Mouse (Mus musculus) liver, embryonic 16.5 days (tissue): ENCODE results near the gene Cflar. TPM values are rescaled to one million over a fixed set of nuclear protein-coding genes. Genes with fewer than 3 reads are reported as not detected.

ENCODE experiments used
- ATAC-seq: fragments of 200-750 bp; cut with Nextera tagmentation; 2 replicates; pipeline ENCODE4 v1.8.0; 2017; ENCODE audit warnings: low read depth, mild to moderate bottlenecking, moderate number of reproducible peaks, moderate library complexity
- H3K27ac ChIP-seq: fragments of 300-500 bp; sonication (generic); 2 replicates; pipeline ENCODE4 v1.5.1; 2014; ENCODE audit warnings: mild to moderate bottlenecking, low read length
- H3K27me3 ChIP-seq: fragments of 300-500 bp; sonication (generic); 2 replicates; pipeline ENCODE4 v1.6.1; 2014; ENCODE audit warnings: low read depth, low read length, mixed read lengths; ENCODE audit not compliant: control insufficient read depth, insufficient read depth
- H3K36me3 ChIP-seq: fragments of 300-500 bp; sonication (generic); 2 replicates; pipeline ENCODE4 v1.6.1; 2014; ENCODE audit warnings: mild to moderate bottlenecking; ENCODE audit not compliant: control insufficient read depth, insufficient read depth
- H3K4me1 ChIP-seq: fragments of 300-500 bp; sonication (generic); 2 replicates; pipeline ENCODE4 v1.6.1; 2014; ENCODE audit warnings: low read depth, low read length, mixed read lengths; ENCODE audit not compliant: control insufficient read depth
- H3K4me2 ChIP-seq: fragments of 300-500 bp; sonication (generic); 2 replicates; pipeline ENCODE4 v1.6.1; 2014; ENCODE audit warnings: low read depth, low read length, mixed read lengths
- H3K4me3 ChIP-seq: fragments of 300-500 bp; sonication (generic); 2 replicates; pipeline ENCODE4 v1.5.1; 2014; ENCODE audit warnings: low read depth, mild to moderate bottlenecking, low read length
- H3K9ac ChIP-seq: fragments of 300-500 bp; sonication (generic); 2 replicates; pipeline ENCODE4 v1.6.1; 2014; ENCODE audit warnings: low read depth, low read length
- H3K9me3 ChIP-seq: fragments of 300-500 bp; sonication (generic); replicated peaks from 2 replicates; pipeline ENCODE4 v1.6.1; 2016; ENCODE audit warnings: low read length; ENCODE audit not compliant: control insufficient read depth
- WGBS: fragments of 180-500 bp; shearing (Covaris S2); extraction: QIAGEN DNeasy Blood & Tissue Kit; methylation state at CpG from one replicate; pipeline ENCODE4 v1.1.7; 2014; ENCODE audit not compliant: insufficient replicate concordance; 5-methylcytosine and 5-hydroxymethylcytosine counted together
- polyA plus RNA-seq: library from polyadenylated mRNA; unstranded; fragments of >200 nt; fragmentation: Nextera tagmentation; extraction: Ambion mirVana; gene quantifications from 2 replicates; pipeline ENCODE4 v1.2.1, GENCODE M21; 2015

Gene Cflar
- polyA plus RNA-seq, 1 experiment from 2014 or later: 18.3 TPM

DNA sequence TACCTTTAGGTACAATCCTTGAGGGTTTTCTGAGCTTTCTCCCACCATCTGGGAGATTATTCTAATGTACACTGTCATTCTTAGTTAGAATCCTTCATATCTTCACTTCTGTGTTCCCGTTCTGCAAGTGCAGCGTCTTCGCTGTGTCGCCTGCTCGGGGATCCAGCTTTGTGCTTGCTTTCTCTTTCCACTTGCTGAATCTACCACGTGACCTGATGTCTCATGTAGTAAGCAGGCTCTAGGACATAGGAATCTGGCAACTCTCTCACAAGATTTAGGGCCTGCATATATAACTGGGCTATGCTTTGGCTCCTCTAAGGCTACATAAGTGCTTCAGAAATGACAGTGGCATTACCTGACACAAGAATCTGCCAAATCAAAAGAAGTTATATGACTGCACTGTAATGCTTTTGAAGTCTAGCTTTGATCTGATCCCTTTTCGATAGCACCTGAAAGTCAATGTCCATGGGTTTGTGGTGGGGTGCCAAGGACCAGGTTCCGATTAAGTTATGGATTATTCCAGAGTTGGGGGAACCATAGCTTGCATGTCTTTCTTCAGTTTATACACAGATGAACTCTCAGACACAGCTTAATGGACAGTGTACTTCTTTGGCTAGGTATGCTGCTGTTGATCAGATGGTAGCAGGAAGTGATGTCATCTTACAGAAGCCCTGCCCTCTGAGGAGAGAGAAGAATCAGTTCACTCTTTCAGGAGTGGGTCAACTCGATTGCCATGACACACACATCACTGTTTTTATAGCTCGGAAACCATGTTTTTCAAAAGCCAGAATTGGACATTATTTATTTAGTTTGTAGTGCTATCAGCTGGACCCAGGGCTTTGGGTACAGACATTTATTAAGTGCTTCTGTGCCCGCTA is 23.0 kb downstream of the Cflar start:
- peaks cover 15% of the 10 kb centered on the region for H3K36me3 ChIP-seq
- ATAC-seq: no peak
- no peak overlapping the region for H3K4me3 ChIP-seq
- H3K4me2 ChIP-seq: no peak overlapping the region
- no peaks in the 10 kb centered on the region for H3K4me1 ChIP-seq
- no peak overlapping the region for H3K27ac ChIP-seq
- 78% methylated on average over 11 of the region's 11 CpGs for WGBS
- H3K9ac ChIP-seq: no peak overlapping the region
- no peaks in the 10 kb centered on the region for H3K27me3 ChIP-seq
- H3K9me3 ChIP-seq: no peaks in the 10 kb centered on the region

DNA sequence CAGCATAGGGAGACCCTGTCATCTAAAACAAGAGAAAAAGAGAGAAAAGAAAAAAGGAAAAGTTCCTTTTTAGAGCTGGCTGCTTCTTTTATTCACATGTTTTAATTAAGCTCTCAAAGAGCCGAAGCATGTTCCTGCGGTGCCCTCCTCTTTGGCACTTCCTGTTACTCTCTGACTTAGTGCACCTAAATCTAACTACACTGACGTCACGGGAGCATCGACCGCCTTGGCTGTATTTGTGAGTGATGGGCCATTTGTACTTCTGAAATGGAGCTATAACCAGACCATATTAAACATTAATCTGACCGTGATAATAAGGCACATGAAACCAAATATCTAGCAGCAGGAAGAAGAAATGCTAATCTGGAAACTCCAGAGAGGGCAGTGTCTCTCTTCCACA is 24.7 kb downstream of the Cflar start:
- Histone ChIP-seq H3K9ac (no peak overlapping the region), H3K27me3 (no peaks in the 10 kb centered on the region), H3K36me3 (peaks cover 18% of the 10 kb centered on the region), H3K4me2 (no peak overlapping the region), H3K27ac (no peak overlapping the region), H3K4me1 (no peaks in the 10 kb centered on the region), H3K9me3 (no peaks in the 10 kb centered on the region), H3K4me3 (no peak overlapping the region)
- no peak for ATAC-seq
- 81% methylated on average over 7 of the region's 7 CpGs for WGBS

DNA sequence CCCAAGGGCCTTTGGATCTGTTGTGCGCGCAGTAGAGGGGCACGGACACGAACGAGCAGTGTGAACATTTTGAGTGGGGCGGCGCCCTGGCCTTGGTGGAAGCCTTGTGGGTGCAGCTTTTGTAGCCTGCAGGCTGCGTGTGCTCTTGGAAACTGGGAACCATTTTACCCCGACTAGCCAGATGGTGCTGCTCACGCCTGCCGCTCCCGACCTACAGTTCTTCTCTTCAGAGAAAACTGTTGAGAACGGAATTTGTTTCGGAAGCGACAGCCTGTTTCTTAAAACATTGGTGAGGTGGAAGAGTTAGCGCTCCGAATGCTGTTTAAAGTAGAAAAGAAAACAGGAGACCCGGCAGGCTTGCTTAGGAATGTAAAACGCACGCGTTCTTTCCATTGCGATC is 25.7 kb downstream of the Cflar start:
- no peak for ATAC-seq
- H3K4me3 ChIP-seq: no peak overlapping the region
- H3K36me3 ChIP-seq: peaks cover 21% of the 10 kb centered on the region
- H3K4me1 ChIP-seq: no peaks in the 10 kb centered on the region
- no peak overlapping the region for H3K9ac ChIP-seq
- H3K9me3 ChIP-seq: no peaks in the 10 kb centered on the region
- no peak overlapping the region for H3K4me2 ChIP-seq
- WGBS: 90% methylated on average over 22 of the region's 22 CpGs
- no peaks in the 10 kb centered on the region for H3K27me3 ChIP-seq
- no peak overlapping the region for H3K27ac ChIP-seq

DNA sequence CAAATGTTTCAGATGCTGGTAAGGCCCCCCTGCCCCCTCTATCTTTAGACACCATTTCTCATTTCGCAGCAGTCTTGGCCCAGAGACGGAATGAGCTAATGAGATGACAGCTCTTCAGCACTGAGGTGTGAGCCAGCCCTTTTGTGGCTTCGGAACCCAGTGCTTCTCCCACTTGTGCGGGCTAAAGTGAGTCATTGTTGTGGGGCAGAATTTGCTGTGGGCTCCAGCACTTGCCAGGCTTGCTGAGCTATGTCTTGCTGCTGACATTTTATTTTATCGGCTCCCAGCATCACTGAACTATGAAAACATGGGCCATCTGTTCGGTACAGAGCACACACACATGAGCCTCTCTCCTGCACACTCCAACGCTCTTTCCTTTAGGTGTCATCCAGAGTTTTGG is 28.2 kb downstream of the Cflar start:
- ATAC-seq: no peak
- no peak overlapping the region for H3K4me2 ChIP-seq
- H3K36me3 ChIP-seq: peaks cover 21% of the 10 kb centered on the region
- peaks cover 4% of the 10 kb centered on the region; the same call in 1 of the 2 replicates for H3K4me1 ChIP-seq
- WGBS: 76% methylated on average over 7 of the region's 7 CpGs
- H3K9ac ChIP-seq: no peak overlapping the region
- H3K27me3 ChIP-seq: no peaks in the 10 kb centered on the region
- H3K9me3 ChIP-seq: no peaks in the 10 kb centered on the region
- H3K27ac ChIP-seq: no peak overlapping the region
- no peak overlapping the region for H3K4me3 ChIP-seq

DNA sequence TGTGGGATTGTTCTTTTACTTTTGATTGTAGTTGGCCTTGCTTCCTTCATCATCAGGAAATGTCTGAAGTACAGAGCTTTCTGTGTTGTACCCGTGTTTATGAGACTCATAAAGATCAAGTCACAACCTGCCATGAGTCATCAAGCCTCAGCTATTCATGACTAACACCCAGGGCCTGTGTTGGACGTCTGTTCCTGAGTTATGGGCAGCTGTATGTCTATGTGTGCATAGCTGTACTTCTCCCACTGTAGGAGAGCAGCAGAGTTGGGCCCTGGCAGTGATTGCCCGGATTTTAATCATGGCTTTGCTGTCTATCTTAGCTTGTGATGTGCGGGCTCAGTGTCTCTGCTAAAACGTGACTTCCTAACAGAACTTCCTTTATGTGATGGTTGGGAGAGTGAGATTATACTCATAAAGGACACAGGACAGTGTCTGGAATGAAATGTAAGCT is 31.3 kb downstream of the Cflar start:
- no peak for ATAC-seq
- Histone ChIP-seq H3K9ac (no peak overlapping the region), H3K4me3 (no peak overlapping the region), H3K36me3 (peaks cover 24% of the 10 kb centered on the region), H3K9me3 (no peaks in the 10 kb centered on the region), H3K4me1 (peaks cover 4% of the 10 kb centered on the region; the same call in 1 of the 2 replicates), H3K27ac (peak overlapping the region; percentile 39; the same call in 1 of the 2 replicates), H3K4me2 (no peak overlapping the region), H3K27me3 (no peaks in the 10 kb centered on the region)
- 21% methylated on average over 5 of the region's 5 CpGs for WGBS

DNA sequence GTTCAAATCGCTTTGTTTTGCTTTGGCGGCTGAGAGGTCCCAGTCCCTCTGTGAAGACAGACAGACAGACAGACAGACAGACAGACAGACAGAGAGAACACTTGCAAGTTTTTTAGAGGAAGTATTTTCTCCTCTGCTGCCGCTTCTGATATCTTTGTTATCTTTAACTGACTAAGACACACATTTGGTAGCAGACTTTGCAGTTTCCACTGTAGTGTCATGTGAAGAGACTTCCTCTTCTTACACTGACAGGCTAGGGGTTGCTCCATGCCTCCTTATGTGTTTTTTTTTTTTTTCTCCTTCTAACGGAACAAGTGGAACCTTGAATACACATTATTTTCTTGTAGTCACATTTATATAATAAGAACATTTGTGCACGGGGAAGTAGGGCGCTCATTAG is 31.9 kb downstream of the Cflar start:
- H3K27me3 ChIP-seq: no peaks in the 10 kb centered on the region
- no peak overlapping the region for H3K4me3 ChIP-seq
- peak overlapping the region; percentile 8; the same call in 1 of the 2 replicates for H3K27ac ChIP-seq
- H3K9me3 ChIP-seq: no peaks in the 10 kb centered on the region
- H3K36me3 ChIP-seq: peaks cover 29% of the 10 kb centered on the region
- no peak overlapping the region for H3K4me2 ChIP-seq
- WGBS: 16% methylated on average over 6 of the region's 6 CpGs
- H3K9ac ChIP-seq: no peak overlapping the region
- H3K4me1 ChIP-seq: peaks cover 4% of the 10 kb centered on the region; the same call in 1 of the 2 replicates
- ATAC-seq: peak; percentile 54

DNA sequence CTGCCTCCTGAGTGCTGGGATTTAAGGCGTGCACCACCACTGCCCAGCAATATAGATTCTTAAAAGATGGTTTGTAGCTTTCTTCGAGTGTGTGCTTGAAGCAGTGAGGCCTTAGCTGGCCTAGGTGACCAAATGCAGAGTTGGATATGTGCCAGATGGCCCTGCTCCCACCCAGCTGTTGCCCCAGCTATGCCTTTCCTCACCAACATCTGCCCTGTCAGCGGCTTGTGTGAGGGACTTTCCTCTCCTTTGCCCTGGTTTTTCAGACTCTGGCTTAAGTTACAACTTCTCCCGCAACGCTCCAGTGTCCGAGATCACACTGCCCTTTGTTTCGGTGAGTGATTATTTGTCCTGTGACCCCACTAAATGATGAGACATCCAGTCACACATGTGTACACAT is 33.3 kb downstream of the Cflar start:
- Histone ChIP-seq H3K9me3 (no peaks in the 10 kb centered on the region), H3K9ac (no peak overlapping the region), H3K27ac (no peak overlapping the region), H3K4me2 (no peak overlapping the region), H3K27me3 (no peaks in the 10 kb centered on the region), H3K4me3 (no peak overlapping the region), H3K4me1 (peaks cover 4% of the 10 kb centered on the region; the same call in 1 of the 2 replicates), H3K36me3 (peaks cover 35% of the 10 kb centered on the region)
- WGBS: 84% methylated on average over 7 of the region's 7 CpGs
- ATAC-seq: no peak

DNA sequence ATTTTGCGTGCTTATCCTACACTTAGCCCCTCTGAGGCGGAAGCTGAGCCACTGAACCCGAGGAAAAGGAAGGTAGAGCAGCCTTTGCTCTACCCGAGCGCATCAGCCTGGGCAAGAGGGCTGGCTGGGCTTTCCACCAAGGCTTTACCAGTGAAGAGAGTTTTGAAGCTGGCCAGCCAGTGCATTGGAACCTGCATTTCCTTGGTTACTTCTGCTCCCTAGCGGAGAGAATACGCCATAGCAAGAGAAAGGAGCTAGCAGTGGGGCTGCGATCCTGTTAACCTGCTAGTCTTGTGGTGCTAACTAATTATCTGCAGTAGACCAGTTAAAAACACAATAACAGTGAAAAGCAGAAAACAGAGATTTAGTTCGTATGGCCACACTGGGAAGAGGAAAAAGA is 35.6 kb downstream of the Cflar start:
- Histone ChIP-seq H3K9ac (no peak overlapping the region), H3K4me3 (no peak overlapping the region), H3K4me1 (peaks cover 4% of the 10 kb centered on the region; the same call in 1 of the 2 replicates), H3K9me3 (no peaks in the 10 kb centered on the region), H3K4me2 (no peak overlapping the region), H3K27me3 (no peaks in the 10 kb centered on the region), H3K36me3 (peaks cover 30% of the 10 kb centered on the region), H3K27ac (no peak overlapping the region)
- no peak for ATAC-seq
- 72% methylated on average over 9 of the region's 9 CpGs for WGBS

DNA sequence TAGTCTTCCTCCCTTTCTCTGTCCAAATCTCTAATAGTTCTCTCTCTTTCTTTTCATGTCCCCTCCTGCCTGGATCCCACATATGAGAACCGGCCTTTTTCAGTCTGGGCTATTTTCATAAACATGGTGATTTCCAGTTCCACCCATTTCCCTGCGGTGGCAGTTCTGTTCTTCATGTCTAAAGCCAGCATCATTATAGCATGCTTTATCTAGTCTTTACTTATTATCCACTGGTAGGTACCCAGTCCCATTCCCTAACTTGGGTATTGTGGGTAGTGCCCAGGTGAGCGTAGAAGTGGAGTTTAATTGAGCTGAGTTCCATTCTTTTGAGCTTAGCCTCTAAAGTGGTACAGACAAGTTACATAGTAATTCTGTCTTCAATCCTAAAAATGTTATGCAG is 48.1 kb downstream of the Cflar start:
- Histone ChIP-seq H3K9me3 (no peaks in the 10 kb centered on the region), H3K36me3 (no peaks in the 10 kb centered on the region), H3K4me2 (no peak overlapping the region), H3K27ac (no peak overlapping the region), H3K4me1 (no peaks in the 10 kb centered on the region), H3K9ac (no peak overlapping the region), H3K4me3 (no peak overlapping the region), H3K27me3 (no peaks in the 10 kb centered on the region)
- no peak for ATAC-seq
- WGBS: 84% methylated on average over 3 of the region's 3 CpGs
